Mouse (Mus musculus): ENCODE data around the gene Pakap.

- TF ChIP-seq POLR2A (IDR thresholded peaks at IDR 0.05; ENCODE audit: borderline replicate concordance, low read depth, low read length) (no peak), CTCF (IDR thresholded peaks at IDR 0.05; ENCODE audit: low read depth, low read length) (no peak)
These were observed 46.7 kb downstream of the Pakap start for GRCm38 (mm10) chr4:57614686-57615085.

All from bone marrow macrophage, adult 2 months (primary cell).